Mouse (Mus musculus) left cerebral cortex, postnatal 25 days (tissue): ENCODE results near the gene H2-T22. TPM values are rescaled to one million over a fixed set of nuclear protein-coding genes. Genes with fewer than 3 reads are reported as not detected.
A peak's percentile ranks its signal among the peaks of the same experiment; 100 is the strongest.

Source experiments
- DNase-seq, 2 experiments: peaks; one replicate each; pipeline ENCODE4 v3.0.0; 2022; ENCODE audit warnings: low spot score in 2 of 2, mixed read lengths in 1 of 2
- intact Hi-C: fragments of 180-260 bp; cut with DNase I; formaldehyde crosslinking; loops from one replicate; pipeline ENCODE4 v1.15.1; 2025
- total RNA-seq, 2 experiments: library from RNA; stranded (reverse); gene quantifications; 2 replicates each; pipeline ENCODE4 v1.2.3; 2021

H2-T22 gene
- total RNA-seq, 2 experiments from 2014 or later = 8.3 to 9.3 TPM

GRCm38 (mm10) chr17:36001121-36001897 is 41.2 kb downstream of the H2-T22 start:
- no peak for DNase-seq
- intact Hi-C loops = no loop called here

- no peak for DNase-seq
- intact Hi-C loops = no loop called here
Measured at GRCm38 (mm10) chr17:36000349-36000748, 42.2 kb downstream of the H2-T22 start.

- DNase-seq = no peak
- intact Hi-C loops = loop anchor here (5.0 kb wide), 1 partner anchor 113 kb away; no protein-coding TSS in a partner anchor
Measured at GRCm38 (mm10) chr17:35999356-35999755, 43.2 kb downstream of the H2-T22 start.

- intact Hi-C loops = loop anchor here (5.0 kb wide), 1 partner anchor 114 kb away; no protein-coding TSS in a partner anchor
- no peak for DNase-seq
Measured at GRCm38 (mm10) chr17:35998545-35999305, 43.8 kb downstream of the H2-T22 start.

- no peak for DNase-seq
- intact Hi-C loops = loop anchor here (1.0 to 5.0 kb wide), 3 partner anchors 37 to 193 kb away; partner anchors contain the start of gene H2-T3
Measured at GRCm38 (mm10) chr17:35997713-35998510, 44.6 kb downstream of the H2-T22 start.

DNA sequence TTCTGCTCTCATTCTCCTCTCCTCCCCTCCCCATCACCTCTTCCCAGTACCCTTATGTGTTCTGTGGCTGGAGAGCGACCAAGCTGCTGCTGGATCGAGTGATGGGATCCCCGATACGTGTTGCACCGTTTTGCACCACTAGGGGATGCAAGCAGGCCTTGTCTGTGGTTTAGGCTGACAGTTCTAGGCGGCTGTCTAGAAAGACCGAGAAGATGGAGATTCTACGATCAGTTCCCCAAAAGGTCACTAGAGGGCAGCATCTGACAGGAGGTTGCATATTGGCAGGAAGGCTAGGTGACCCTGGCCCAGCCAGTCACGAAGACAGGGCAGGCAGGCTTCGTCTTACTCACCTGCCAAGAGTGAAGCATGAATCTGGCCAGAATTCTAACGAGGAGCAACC is 45.6 kb downstream of the H2-T22 start:
- intact Hi-C loops = loop anchor here (1.0 to 5.0 kb wide), 3 partner anchors 38 to 194 kb away; partner anchors contain the start of gene H2-T3
- peak; percentile 92 to 97 for DNase-seq

DNA sequence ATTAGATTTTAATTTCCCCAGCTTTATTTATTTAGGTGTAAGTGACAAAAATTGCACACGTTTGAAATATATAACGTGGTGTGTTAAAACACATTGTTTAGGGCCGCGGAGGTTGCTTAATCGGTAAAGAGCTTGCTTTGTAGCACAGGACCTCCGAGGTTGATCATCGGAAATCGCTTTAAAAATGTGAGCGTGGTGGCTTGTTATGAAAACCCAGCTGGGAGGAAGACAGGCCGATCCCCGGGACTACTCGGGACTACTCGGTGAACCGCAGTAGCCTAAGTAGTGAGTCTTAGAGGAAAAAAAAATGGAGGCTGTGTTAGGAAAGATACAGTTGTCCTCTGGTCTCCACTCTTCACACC is 47.7 kb downstream of the H2-T22 start:
- intact Hi-C loops = loop anchor here (5.0 kb wide), 1 partner anchor 117 kb away; no protein-coding TSS in a partner anchor
- DNase-seq = no peak

DNA sequence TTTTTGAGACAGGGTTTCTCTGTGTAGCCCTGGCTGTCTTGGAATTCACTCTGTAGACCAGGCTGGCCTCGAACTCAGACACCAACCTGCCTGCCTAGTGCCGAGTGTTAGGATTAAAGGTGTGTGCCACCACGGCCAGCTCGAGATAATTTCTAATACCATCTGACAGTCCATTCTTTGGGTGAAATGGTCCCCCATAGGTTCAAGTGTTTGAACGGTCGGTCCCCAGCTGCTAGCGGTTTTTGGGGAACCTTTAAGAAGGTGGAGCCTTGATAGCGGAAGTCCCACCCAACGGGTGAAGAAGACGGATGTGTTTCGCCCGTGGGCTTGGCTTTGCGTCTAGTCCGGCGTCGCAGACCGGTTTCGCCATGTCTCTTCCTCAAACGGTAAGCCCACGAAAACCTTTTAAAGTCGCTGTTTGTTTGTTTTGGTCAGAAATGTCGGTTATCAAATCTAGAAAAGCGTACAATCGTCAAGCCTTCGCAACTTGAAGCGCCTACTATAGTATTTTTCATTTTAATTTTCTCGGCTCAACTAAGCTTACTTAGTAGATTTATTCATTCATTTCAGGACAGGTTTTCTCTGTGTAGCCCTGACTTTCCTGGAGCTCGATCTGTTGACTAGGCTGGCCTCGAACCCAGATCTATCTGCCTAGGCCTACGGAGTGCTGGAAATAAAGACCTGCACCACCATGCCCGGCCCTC is 48.2 kb downstream of the H2-T22 start:
- peak; percentile 78 to 92 for DNase-seq
- intact Hi-C loops = no loop called here

DNA sequence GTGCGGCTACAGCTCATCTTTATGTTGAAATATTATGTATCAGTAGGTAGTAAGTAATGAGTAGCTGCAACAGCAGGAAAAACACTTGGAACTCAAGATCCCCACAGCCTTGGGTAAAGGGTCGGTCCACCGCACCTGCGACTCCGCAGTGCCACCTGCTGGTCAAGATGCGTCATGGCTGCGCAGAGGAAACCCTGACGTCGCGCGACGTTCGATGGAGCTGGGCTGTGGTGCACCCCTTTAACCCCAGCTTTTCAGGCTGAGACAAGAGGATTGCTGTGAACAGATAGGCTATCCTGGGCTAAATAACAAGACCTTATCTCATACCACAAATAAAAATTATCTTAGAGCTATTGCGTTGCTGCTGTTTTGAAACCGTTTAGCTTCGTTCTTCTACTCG is 48.9 kb downstream of the H2-T22 start:
- DNase-seq = peak; percentile 80 to 82
- intact Hi-C loops = loop anchor here (1.0 kb wide), 1 partner anchor 56 kb away; no protein-coding TSS in a partner anchor

- no peak for DNase-seq
- intact Hi-C loops = no loop called here
Measured at GRCm38 (mm10) chr17:35991781-35992180, 50.8 kb downstream of the H2-T22 start.

Other genes starting within 250 kb of the H2-T22 start
- gene Ier3, start 221.1 kb downstream of the H2-T22 start, total RNA-seq = 10 to 100 TPM; 11.2 to 12.5 TPM
- gene Flot1, start 219.5 kb downstream of the H2-T22 start, total RNA-seq = 100 to 1,000 TPM; 120 to 137 TPM
- gene Tubb5, start 204.4 kb downstream of the H2-T22 start, total RNA-seq = 100 to 1,000 TPM; 492 to 522 TPM
- gene Mdc1, start 201.2 kb downstream of the H2-T22 start, total RNA-seq = 10 to 100 TPM in 1 of 2 experiments, 1 to 10 TPM in 1; 9.7 to 12.0 TPM
- gene Nrm, start 181.4 kb downstream of the H2-T22 start, total RNA-seq = 1 to 10 TPM; 3.2 to 3.6 TPM
- gene Ppp1r18, start 177.2 kb downstream of the H2-T22 start, total RNA-seq = 1 to 10 TPM; 8.3 to 8.7 TPM
- 10 to 100 TPM; 29.5 to 32.4 TPM for gene Dhx16, start 162.9 kb downstream of the H2-T22 start, total RNA-seq
- 10 to 100 TPM; 55.4 to 59.6 TPM for gene 2310061I04Rik, start 145.3 kb downstream of the H2-T22 start, total RNA-seq
- gene Atat1, start 132.7 kb downstream of the H2-T22 start, total RNA-seq = 10 to 100 TPM; 53.0 to 56.1 TPM
- gene Mrps18b, start 126.4 kb downstream of the H2-T22 start, total RNA-seq = 10 to 100 TPM; 35.3 to 40.1 TPM
- gene Ppp1r10, start 126.3 kb downstream of the H2-T22 start, total RNA-seq = 10 to 100 TPM; 70.2 to 76.0 TPM
- gene Abcf1, start 73.0 kb downstream of the H2-T22 start, total RNA-seq = 10 to 100 TPM; 76.7 to 82.6 TPM
- 100 to 1,000 TPM; 161 to 175 TPM for gene Gnl1, start 62.9 kb downstream of the H2-T22 start, total RNA-seq
- gene Prr3, start 62.5 kb downstream of the H2-T22 start, total RNA-seq = 10 to 100 TPM; 40.1 to 42.9 TPM
- gene H2-T24, start 22.2 kb downstream of the H2-T22 start, total RNA-seq = 1 to 10 TPM; 1.7 to 2.3 TPM
- 10 to 100 TPM in 1 of 2 experiments, 1 to 10 TPM in 1; 9.9 to 10.2 TPM for gene H2-T23, start 9.9 kb downstream of the H2-T22 start, total RNA-seq
- not detected for gene Gm6034, start 214 bp upstream of the H2-T22 start, total RNA-seq
- gene Gm11127, start 15.6 kb upstream of the H2-T22 start, total RNA-seq = 1 to 10 TPM; 1.3 TPM
- not detected for gene Gm19684, start 78.9 kb upstream of the H2-T22 start, total RNA-seq
- gene Gm7030, start 86.7 kb upstream of the H2-T22 start, total RNA-seq = not detected
- not detected for gene Gm8909, start 125.8 kb upstream of the H2-T22 start, total RNA-seq
- not detected for gene H2-T3, start 147.5 kb upstream of the H2-T22 start, total RNA-seq
- gene Rpp21, start 215.3 kb upstream of the H2-T22 start, total RNA-seq = 10 to 100 TPM; 40.5 to 45.3 TPM
- 10 to 100 TPM; 20.7 to 22.9 TPM for gene Trim39, start 229.5 kb upstream of the H2-T22 start, total RNA-seq
- not detected for gene H2-M10.2, start 243.7 kb upstream of the H2-T22 start, total RNA-seq